Mouse (Mus musculus): ENCODE data around the gene Zc3hav1. TPM values are rescaled to one million over a fixed set of nuclear protein-coding genes. Genes with fewer than 3 reads are reported as not detected.

Zc3hav1 gene
- polyA plus RNA-seq, 1 experiment from 2014 or later, result 1.7 TPM

DNA sequence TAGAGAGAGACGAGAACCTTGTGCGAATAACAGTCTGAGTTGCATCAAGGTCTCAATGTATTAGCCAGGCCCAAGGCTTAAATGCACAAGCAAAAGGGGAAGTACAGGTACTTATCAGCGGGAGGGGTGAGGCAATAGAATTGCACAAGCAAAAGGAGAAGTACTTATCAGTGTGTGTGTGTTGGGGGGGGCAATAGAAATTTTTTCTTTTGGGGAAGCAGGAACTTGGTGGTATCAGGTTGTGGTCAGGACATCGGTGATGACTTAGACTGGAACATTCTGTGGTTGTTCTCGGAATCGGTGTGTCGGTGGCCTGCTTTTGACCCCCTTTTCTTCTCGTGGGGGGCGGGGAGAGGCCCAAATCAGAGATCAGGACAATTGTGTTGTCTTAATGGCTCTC is 33.8 kb downstream of the Zc3hav1 start:
- no peak for ATAC-seq (ENCODE audit: low FRiP score)
- Histone ChIP-seq H3K36me3 (replicated peaks) (no peaks in the 10 kb centered on the region), H3K4me3 (replicated peaks) (no peak overlapping the region), H3K9me3 (no peaks in the 10 kb centered on the region), H3K27ac (no peak overlapping the region), H3K4me2 (no peak overlapping the region), H3K4me1 (no peaks in the 10 kb centered on the region), H3K9ac (no peak overlapping the region), H3K27me3 (no peaks in the 10 kb centered on the region)
- WGBS, result 95% methylated on average over 9 of the region's 9 CpGs

DNA sequence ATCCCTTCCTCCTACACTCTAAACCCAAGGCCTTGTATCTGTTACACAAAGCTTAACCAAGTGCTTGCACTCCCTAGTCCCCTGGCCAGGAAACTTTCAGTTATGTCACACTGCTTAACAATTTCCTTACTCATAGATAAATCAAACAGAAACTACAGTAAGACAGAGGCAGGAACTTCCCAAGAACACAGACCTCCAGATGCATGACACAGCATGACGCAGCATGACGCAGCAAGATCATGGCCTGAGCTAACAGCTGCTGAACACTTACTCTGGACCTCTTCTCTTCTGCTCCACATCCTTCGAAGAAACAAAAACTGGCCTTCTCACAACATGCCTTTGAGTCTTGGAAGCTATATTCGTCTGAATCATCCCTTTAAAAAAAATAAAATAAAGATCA is 38.4 kb downstream of the Zc3hav1 start:
- Histone ChIP-seq H3K9ac (no peak overlapping the region), H3K27me3 (no peaks in the 10 kb centered on the region), H3K36me3 (replicated peaks) (no peaks in the 10 kb centered on the region), H3K4me3 (replicated peaks) (no peak overlapping the region), H3K27ac (no peak overlapping the region), H3K4me1 (no peaks in the 10 kb centered on the region), H3K9me3 (no peaks in the 10 kb centered on the region), H3K4me2 (no peak overlapping the region)
- WGBS, result 85% methylated on average over 4 of the region's 4 CpGs
- no peak for ATAC-seq (ENCODE audit: low FRiP score)

DNA sequence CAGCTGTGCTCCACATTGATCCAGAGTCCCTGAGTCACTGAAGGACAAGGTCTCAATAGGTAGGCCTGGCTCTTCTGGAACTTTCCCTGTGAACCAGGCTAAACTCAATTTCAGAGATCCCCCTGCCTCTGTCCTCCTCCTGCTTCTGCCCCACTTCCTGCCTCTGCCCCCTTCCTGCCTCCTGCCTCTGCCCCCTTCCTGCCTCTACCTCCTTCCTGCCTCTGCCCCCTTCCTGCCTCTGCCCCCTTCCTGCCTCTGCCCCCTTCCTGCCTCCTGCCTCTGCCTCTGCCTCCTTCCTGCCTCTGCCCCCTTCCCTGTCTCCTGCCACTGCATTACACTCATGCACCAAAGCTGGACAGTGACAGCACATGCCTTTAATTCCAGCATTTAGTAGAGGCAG is 44.7 kb downstream of the Zc3hav1 start:
- Histone ChIP-seq H3K4me1 (no peaks in the 10 kb centered on the region), H3K27ac (no peak overlapping the region), H3K27me3 (no peaks in the 10 kb centered on the region), H3K36me3 (replicated peaks) (no peaks in the 10 kb centered on the region), H3K4me2 (no peak overlapping the region), H3K9me3 (0 out of 2 replicates have a peak, but pooled peaks cover 2% of the 10 kb centered on the region), H3K9ac (no peak overlapping the region), H3K4me3 (replicated peaks) (no peak overlapping the region)
- no peak for ATAC-seq (ENCODE audit: low FRiP score)

DNA sequence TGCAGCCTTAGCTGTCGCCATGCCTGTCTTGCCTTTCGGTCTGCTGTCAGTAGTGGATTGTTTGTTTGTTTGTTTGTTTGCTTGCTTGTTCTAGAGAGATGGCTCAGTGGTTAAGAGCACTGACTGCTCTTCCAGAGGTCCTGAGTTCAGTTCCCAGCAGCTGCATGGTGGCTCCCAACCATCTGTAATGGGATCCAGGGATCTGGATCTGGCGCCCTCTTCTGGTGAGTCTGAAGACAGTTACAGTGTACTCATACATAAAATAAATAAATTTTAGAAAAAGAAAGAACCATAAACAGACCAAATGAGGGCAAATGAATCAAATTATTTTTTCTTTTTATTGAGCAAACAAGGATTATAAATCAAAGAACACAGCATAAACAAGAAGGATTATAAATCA is 49.4 kb downstream of the Zc3hav1 start:
- no peak for ATAC-seq (ENCODE audit: low FRiP score)
- H3K4me1 ChIP-seq, result no peaks in the 10 kb centered on the region
- no peak overlapping the region for H3K9ac ChIP-seq
- no peak overlapping the region for H3K4me2 ChIP-seq
- 68% methylated on average over 3 of the region's 3 CpGs for WGBS
- no peak overlapping the region for H3K27ac ChIP-seq
- H3K4me3 ChIP-seq (replicated peaks), result no peak overlapping the region
- no peaks in the 10 kb centered on the region for H3K36me3 ChIP-seq (replicated peaks)
- H3K27me3 ChIP-seq, result no peaks in the 10 kb centered on the region
- H3K9me3 ChIP-seq, result 0 out of 2 replicates have a peak, but pooled peaks cover 6% of the 10 kb centered on the region

DNA sequence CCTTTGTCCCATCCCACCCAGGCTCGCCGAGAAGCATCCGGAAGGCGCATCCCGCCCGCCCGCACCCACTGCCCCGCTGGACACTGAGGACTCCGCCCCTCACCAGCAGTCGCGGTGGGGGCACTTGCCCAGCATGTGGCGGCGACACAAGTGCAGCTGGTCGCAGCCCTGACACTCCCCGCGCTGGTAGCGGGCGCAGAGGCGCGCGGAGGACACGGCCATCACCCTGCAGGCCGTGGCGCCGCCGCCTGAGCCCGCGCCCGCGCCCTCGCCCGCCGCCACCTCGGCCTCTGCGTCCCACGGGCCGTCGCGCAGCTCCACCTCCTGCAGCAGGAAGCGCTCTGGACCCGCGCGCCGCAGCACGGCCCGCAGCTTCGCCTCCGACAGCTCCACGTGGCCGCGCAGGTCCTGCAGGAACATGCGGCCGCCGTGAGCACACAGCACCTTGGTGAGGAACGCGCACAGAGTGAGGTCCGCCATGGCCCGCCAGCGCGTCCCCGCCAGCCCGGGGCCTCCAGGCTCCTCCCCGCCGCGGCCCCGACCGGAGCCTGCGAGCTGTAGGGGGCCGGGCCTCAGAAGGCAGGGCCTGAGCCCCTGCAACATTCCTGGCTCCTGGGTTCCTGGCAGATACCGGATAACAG is 55.5 kb downstream of the Zc3hav1 start, which contains the start of gene Zc3hav1l:
Gene Zc3hav1l (minus strand): TSS at position 499 of the 641 bp plus-strand sequence.
- H3K27ac ChIP-seq, result peak within 1 kb of the TSS; percentile 96
- H3K27me3 ChIP-seq, result peaks cover 8% of the 10 kb centered on the region
- ATAC-seq (ENCODE audit: low FRiP score), result peak; percentile 97
- peak within 1 kb of the TSS; percentile 74 for H3K4me2 ChIP-seq
- WGBS, result under 1% methylated on average over 68 of the region's 70 CpGs
- peaks cover 12% of the 10 kb centered on the region for H3K4me1 ChIP-seq
- no peaks in the 10 kb centered on the region for H3K9me3 ChIP-seq
- peak within 1 kb of the TSS; percentile 88 for H3K4me3 ChIP-seq (replicated peaks)
- peak within 1 kb of the TSS; percentile 91 for H3K9ac ChIP-seq
- peaks cover 29% of the 10 kb centered on the region for H3K36me3 ChIP-seq (replicated peaks)

DNA sequence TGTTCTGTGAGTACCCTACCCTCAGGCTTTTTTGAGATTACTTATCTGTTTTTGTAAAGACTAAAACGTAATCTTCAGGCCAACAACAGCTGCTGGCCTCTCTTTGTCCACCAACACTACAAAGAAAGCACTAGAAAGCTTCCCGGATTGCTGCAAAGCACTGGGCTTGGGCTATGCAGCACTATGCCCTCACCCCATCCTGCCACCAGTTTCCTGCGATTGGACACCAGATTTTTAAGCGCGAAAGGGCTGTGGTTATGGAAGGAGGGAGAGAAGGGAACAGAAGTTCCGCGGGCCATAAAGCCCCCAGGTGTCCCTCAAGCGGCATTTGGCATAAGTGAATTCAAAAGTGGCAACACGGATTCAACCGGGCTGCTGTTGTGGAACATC is 56.2 kb downstream of the Zc3hav1 start:
- peak; percentile 42; the same call in 1 of the 2 replicates for ATAC-seq (ENCODE audit: low FRiP score)
- 0% methylated on average over 10 of the region's 10 CpGs for WGBS
- peak overlapping the region; percentile 91 for H3K9ac ChIP-seq
- H3K9me3 ChIP-seq, result no peaks in the 10 kb centered on the region
- peak overlapping the region; percentile 74 for H3K4me2 ChIP-seq
- H3K4me3 ChIP-seq (replicated peaks), result peak overlapping the region; percentile 88
- H3K27me3 ChIP-seq, result peaks cover 8% of the 10 kb centered on the region
- peaks cover 16% of the 10 kb centered on the region for H3K4me1 ChIP-seq
- peaks cover 31% of the 10 kb centered on the region for H3K36me3 ChIP-seq (replicated peaks)
- H3K27ac ChIP-seq, result peak overlapping the region; percentile 96

DNA sequence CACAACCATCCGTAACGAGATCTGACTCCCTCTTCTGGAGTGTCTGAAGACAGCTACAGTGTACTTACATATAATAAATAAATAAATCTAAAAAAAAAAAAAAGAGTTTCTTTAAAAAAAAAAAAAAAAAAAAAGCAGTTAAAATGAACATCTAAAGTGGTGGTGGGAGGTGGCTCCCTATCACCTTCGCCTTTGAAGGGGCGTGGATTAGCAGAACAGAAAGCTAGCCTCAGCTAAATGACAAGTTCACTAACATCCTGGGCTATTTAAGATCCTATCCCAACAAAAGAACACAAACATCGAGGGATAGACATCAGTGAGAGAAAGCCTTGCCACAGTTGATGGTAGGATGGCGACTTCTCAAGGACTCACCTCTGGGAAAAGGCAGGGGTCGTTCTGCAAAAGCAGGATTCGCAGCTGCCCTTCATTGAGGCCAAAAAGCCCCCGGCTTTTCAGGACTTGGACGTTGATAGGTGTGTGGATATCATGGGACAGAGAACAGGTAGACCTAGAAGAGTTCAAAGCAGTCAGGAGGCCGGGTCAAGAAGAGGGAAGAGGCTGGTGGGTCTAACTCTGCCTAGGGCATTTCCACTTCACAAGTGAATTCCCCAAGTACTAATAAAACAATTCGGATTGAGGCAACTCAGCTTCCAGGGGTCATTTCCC is 56.7 kb downstream of the Zc3hav1 start:
- Histone ChIP-seq H3K9ac (peak overlapping the region; percentile 91), H3K27ac (peak overlapping the region; percentile 96), H3K4me1 (peaks cover 21% of the 10 kb centered on the region), H3K4me3 (replicated peaks) (peak overlapping the region; percentile 88), H3K27me3 (peaks cover 8% of the 10 kb centered on the region), H3K9me3 (no peaks in the 10 kb centered on the region), H3K4me2 (peak overlapping the region; percentile 74), H3K36me3 (replicated peaks) (peaks cover 35% of the 10 kb centered on the region)
- ATAC-seq (ENCODE audit: low FRiP score), result no peak
- WGBS, result 44% methylated on average over 12 of the region's 12 CpGs

DNA sequence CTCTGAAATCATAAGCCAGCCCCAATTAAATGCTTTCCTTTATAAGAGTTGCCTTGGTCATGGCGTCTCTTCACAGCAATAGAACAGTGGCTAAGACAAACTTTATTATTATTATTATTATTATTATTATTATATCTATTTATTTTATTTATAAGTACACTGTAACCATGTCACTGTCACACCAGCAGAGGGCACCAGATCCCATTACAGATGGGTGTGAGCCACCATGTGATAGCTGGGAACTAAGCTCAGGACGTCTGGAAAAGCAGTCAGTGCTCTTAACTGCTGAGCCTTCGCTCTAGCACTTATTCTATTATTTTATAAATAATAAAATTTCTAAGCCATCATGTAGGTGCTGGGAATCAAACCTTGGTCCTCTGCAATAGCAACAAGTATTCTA is 60.7 kb downstream of the Zc3hav1 start:
- H3K27me3 ChIP-seq, result peaks cover 18% of the 10 kb centered on the region
- no peak overlapping the region for H3K9ac ChIP-seq
- no peaks in the 10 kb centered on the region for H3K9me3 ChIP-seq
- H3K4me1 ChIP-seq, result peaks cover 19% of the 10 kb centered on the region
- no peak overlapping the region for H3K27ac ChIP-seq
- peaks cover 60% of the 10 kb centered on the region for H3K36me3 ChIP-seq (replicated peaks)
- 41% methylated on average over 3 of the region's 3 CpGs for WGBS
- H3K4me2 ChIP-seq, result no peak overlapping the region
- no peak for ATAC-seq (ENCODE audit: low FRiP score)
- H3K4me3 ChIP-seq (replicated peaks), result no peak overlapping the region

DNA sequence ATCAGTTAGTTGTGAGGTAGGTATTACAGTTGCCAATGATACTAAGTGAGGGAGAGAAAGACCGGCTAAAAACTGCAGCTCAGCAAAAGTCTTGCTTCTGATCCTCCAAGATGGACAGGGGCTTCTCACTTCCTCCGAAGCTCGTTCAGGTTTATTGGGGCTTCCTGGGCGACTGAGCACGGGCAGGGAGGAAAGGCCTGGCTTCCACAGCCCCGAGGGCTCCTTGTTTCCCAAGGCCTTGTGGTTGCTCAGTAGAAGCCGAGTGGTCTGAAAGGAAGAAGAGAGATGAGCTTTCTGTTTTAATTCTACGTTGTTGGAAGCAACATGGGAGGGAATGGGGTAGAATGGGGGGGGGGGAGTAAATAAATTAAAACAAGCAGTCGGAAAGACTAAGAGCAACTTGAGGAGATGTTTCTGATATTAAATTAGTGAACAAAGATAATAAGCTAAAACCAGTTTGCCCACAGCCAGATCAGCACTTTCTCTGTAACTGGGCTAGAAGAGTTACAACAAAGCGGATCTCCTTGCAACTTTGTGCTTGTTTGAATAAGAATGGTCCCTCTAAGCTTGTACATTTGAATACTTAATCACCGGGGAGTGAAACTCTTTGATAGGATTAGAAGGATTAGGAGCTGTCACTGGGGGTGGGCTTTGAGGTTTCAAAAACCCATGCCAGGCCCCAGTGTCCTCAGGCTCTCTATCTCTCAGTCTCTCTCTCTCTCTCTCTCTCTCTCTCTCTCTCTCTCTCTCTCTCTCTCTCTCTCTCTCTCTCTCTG is 61.3 kb downstream of the Zc3hav1 start:
- peaks cover 18% of the 10 kb centered on the region for H3K27me3 ChIP-seq
- H3K27ac ChIP-seq, result peak overlapping the region; percentile 65
- H3K4me1 ChIP-seq, result peaks cover 17% of the 10 kb centered on the region
- H3K9me3 ChIP-seq, result no peaks in the 10 kb centered on the region
- H3K4me3 ChIP-seq (replicated peaks), result no peak overlapping the region
- WGBS, result 17% methylated on average over 11 of the region's 11 CpGs
- ATAC-seq (ENCODE audit: low FRiP score), result peak; percentile 64
- H3K4me2 ChIP-seq, result no peak overlapping the region
- H3K36me3 ChIP-seq (replicated peaks), result peaks cover 65% of the 10 kb centered on the region
- H3K9ac ChIP-seq, result 0 out of 2 replicates have a peak overlapping the region, but pooled peaks have one; percentile 25

DNA sequence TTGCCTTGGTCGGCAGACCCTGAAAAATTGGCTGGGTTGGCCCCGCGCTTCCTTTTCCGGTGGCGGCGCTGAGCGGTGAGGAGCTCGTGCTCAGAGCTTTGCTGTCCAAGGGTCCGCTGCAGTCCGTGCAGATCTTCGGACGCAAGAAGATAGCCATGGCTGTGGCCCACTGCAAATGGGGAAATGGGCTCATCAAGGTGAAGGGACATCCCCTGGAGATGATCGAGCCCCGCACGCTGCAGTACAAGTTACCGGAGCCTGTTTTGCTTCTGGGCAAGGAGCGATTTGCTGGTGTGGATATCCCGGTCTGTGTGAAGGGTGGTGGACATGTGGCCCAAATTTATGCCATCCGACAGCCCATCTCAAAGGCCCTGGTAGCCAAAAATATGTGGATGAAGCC is 70.0 kb downstream of the Zc3hav1 start:
- Histone ChIP-seq H3K27me3 (no peaks in the 10 kb centered on the region), H3K4me2 (no peak overlapping the region), H3K36me3 (replicated peaks) (peaks cover 44% of the 10 kb centered on the region), H3K27ac (no peak overlapping the region), H3K4me3 (replicated peaks) (no peak overlapping the region), H3K9me3 (peaks cover 12% of the 10 kb centered on the region; the same call in 1 of the 2 replicates), H3K4me1 (no peaks in the 10 kb centered on the region), H3K9ac (no peak overlapping the region)
- WGBS, result 97% methylated on average over 19 of the region's 19 CpGs
- ATAC-seq (ENCODE audit: low FRiP score), result no peak

DNA sequence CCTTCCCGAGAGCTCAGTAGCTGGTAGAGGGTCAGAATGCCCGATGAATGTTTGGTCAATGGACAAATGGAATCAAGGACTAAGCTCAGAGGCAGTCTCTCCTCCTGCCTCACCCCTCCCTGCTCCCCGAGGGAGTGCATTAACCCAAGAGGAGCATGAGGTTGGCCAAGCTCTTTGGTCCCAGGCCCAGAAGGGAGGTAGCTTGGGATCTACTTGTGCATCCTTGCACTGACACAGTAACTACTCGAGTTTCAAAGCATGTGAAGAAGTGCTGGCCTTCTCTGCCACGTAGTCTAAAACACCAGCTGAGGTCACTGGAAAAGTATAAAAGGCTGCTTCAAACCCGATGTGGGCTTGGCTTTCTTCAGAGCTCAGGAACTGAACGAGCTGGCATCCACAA is 89.9 kb downstream of the Zc3hav1 start:
- no peaks in the 10 kb centered on the region for H3K4me1 ChIP-seq
- WGBS, result 75% methylated on average over 7 of the region's 7 CpGs
- H3K4me2 ChIP-seq, result no peak overlapping the region
- no peaks in the 10 kb centered on the region for H3K36me3 ChIP-seq (replicated peaks)
- no peak overlapping the region for H3K9ac ChIP-seq
- no peak overlapping the region for H3K27ac ChIP-seq
- H3K9me3 ChIP-seq, result no peaks in the 10 kb centered on the region
- ATAC-seq (ENCODE audit: low FRiP score), result no peak
- H3K4me3 ChIP-seq (replicated peaks), result no peak overlapping the region
- H3K27me3 ChIP-seq, result no peaks in the 10 kb centered on the region

DNA sequence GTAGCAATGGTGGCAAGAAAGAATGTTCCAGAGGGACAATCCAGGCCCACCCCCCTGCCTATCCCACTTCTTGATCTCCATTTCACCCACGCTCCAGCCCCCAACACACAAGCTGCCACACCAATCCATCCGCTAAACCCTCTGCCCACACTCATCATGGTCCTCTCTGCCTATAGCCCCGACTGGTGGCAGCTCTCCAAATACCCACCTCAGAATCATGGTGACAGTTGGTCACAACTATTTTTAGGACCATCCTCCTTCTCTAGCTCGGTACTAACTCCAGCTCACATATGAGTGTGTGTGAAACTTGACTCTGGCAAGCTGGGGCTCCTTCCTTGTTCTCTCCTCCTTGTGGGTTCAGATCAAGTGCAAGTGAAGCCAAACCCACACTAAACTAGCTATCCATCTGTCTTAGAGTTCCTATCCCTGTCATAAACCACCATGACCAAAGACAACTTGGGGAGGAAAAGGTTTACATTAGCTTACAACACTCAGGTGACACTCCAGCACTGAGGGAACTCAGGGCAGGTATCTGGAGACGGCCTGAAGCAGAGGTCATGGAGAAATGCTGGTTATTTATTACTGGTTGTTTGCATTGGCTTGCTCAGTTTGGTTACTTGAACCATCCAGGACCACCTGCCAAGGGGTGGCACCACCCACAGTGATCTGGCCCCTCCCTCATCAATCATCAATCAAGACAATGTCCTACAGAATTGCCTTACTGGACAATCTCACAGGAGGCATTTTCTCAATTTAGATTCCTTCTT is 90.8 kb downstream of the Zc3hav1 start:
- WGBS, result 79% methylated on average over 5 of the region's 5 CpGs
- Histone ChIP-seq H3K27me3 (no peaks in the 10 kb centered on the region), H3K9ac (no peak overlapping the region), H3K36me3 (replicated peaks) (no peaks in the 10 kb centered on the region), H3K9me3 (no peaks in the 10 kb centered on the region), H3K4me2 (no peak overlapping the region), H3K4me3 (replicated peaks) (no peak overlapping the region), H3K27ac (no peak overlapping the region), H3K4me1 (no peaks in the 10 kb centered on the region)
- ATAC-seq (ENCODE audit: low FRiP score), result no peak
